Mouse (Mus musculus): ENCODE results near the gene Ndufs1. TPM values are rescaled to one million over a fixed set of nuclear protein-coding genes. Genes with fewer than 3 reads are reported as not detected.
"Not testable (repeated sequence)": the region's sequence is repeated elsewhere in the genome, so short reads cannot be mapped to it uniquely, and the experiment has no call there.

Gene Ndufs1
- polyA plus RNA-seq, 1 experiment = 166 TPM

DNA sequence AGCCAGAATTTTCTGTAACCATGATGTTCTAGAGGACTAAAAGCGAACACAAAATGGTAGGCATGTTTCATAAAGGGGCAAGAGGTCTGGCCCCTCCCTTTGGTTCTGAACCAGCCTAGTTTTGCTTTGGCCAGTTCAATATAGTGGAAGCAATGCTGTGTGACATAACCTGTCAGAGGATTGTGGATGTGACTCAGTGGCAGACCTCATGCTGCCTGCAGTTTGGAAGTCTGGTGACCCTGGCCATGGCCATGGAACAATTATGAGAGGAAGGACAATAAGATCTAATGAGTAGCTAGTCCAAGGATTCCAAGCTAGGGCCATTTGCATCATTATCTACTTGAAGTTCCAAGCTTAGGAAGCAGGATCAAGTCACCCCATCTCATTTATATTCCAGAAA lies 4.8 kb upstream of the Ndufs1 start:
- TF ChIP-seq CTCF (IDR thresholded peaks at IDR 0.05; ENCODE audit: borderline replicate concordance, insufficient read depth, low read depth, low read length) = no peak
- no peak for TF ChIP-seq POLR2A (IDR thresholded peaks at IDR 0.05; ENCODE audit: borderline replicate concordance, insufficient read depth, low read length)
- Histone ChIP-seq H3K27ac (ENCODE audit: insufficient read depth, low read length) (no peak overlapping the region), H3K27me3 (ENCODE audit: control insufficient read depth, insufficient read depth, low read length) (no peaks in the 10 kb centered on the region), H3K4me3 (replicated peaks; ENCODE audit: insufficient read depth, low read depth, low read length) (no peak overlapping the region), H3K4me1 (ENCODE audit: control insufficient read depth, insufficient read depth, low read length) (no peaks in the 10 kb centered on the region)
- DNase-seq = no peak
- WGBS = 100% methylated on average over 1 of the region's 1 CpGs

DNA sequence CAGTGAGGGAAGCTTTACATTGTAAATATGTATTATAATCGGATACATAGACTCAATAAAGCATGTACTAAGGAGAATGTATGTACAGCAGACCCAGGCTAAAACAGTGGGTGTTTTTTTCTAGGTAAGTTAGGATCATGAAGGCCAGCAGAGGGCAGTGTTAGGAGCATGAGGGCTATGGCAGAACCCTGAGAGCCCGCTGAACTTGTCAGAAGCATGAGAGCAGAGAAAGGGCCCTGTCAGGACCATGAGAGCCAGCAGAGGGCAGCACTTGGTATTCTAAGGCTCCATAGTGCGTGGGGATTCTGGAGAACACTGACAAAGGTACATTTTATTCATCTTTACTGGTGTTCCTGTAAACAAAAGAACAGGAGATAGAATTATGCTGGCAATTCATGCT lies 4.4 kb upstream of the Ndufs1 start:
- TF ChIP-seq POLR2A (IDR thresholded peaks at IDR 0.05; ENCODE audit: borderline replicate concordance, insufficient read depth, low read length) = no peak
- peak; percentile 81 for TF ChIP-seq CTCF (IDR thresholded peaks at IDR 0.05; ENCODE audit: borderline replicate concordance, insufficient read depth, low read depth, low read length)
- no peak overlapping the region for H3K4me3 ChIP-seq (replicated peaks; ENCODE audit: insufficient read depth, low read depth, low read length)
- peak; percentile 84 to 85 for DNase-seq
- 12% methylated on average over 3 of the region's 3 CpGs for WGBS
- H3K27me3 ChIP-seq (ENCODE audit: control insufficient read depth, insufficient read depth, low read length) = no peaks in the 10 kb centered on the region
- no peak overlapping the region for H3K27ac ChIP-seq (ENCODE audit: insufficient read depth, low read length)
- H3K4me1 ChIP-seq (ENCODE audit: control insufficient read depth, insufficient read depth, low read length) = no peaks in the 10 kb centered on the region

- not testable (repeated sequence) for H3K4me1 ChIP-seq (ENCODE audit: control insufficient read depth, insufficient read depth, low read length); H3K4me3 ChIP-seq (replicated peaks; ENCODE audit: insufficient read depth, low read depth, low read length); H3K27ac ChIP-seq (ENCODE audit: insufficient read depth, low read length); H3K27me3 ChIP-seq (ENCODE audit: control insufficient read depth, insufficient read depth, low read length); DNase-seq
- 74% methylated on average over 4 of the region's 4 CpGs for WGBS
Observed at GRCm38 (mm10) chr1:63180575-63180974, 3.9 kb upstream of the Ndufs1 start.

GRCm38 (mm10) chr1:63180122-63180521 lies 3.5 kb upstream of the Ndufs1 start:
- TF ChIP-seq CTCF (IDR thresholded peaks at IDR 0.05; ENCODE audit: borderline replicate concordance, insufficient read depth, low read depth, low read length) (no peak), POLR2A (IDR thresholded peaks at IDR 0.05; ENCODE audit: borderline replicate concordance, insufficient read depth, low read length) (no peak)
- Histone ChIP-seq H3K4me3 (replicated peaks; ENCODE audit: insufficient read depth, low read depth, low read length) (no peak overlapping the region), H3K27ac (ENCODE audit: insufficient read depth, low read length) (no peak overlapping the region), H3K4me1 (ENCODE audit: control insufficient read depth, insufficient read depth, low read length) (peaks cover 4% of the 10 kb centered on the region; the same call in 1 of the 2 replicates), H3K27me3 (ENCODE audit: control insufficient read depth, insufficient read depth, low read length) (no peaks in the 10 kb centered on the region)
- WGBS = 94% methylated on average over 4 of the region's 4 CpGs
- no peak for DNase-seq

DNA sequence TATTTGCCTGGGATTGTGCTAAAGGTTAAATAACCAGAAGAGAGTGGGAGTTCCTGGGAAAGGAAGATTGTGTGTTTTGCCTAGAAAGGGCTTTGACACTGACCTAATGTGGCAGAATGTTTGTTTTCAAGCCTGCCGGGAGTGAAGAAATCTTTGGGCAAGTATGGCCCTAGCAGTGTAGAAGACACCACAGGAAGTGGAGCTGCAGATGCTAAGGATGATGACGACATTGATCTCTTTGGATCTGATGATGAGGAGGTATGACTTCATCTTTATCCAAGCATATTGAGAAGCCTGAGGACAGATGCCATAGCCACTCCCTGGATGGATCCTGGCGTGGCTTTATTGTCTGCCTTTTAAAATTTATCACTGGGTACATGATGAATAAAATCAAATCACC lies 1.7 kb upstream of the Ndufs1 start:
- Histone ChIP-seq H3K4me1 (ENCODE audit: control insufficient read depth, insufficient read depth, low read length) (peaks cover 6% of the 10 kb centered on the region; the same call in 1 of the 2 replicates), H3K27ac (ENCODE audit: insufficient read depth, low read length) (no peak overlapping the region), H3K4me3 (replicated peaks; ENCODE audit: insufficient read depth, low read depth, low read length) (no peak overlapping the region), H3K27me3 (ENCODE audit: control insufficient read depth, insufficient read depth, low read length) (no peaks in the 10 kb centered on the region)
- 77% methylated on average over 3 of the region's 3 CpGs for WGBS
- TF ChIP-seq POLR2A (IDR thresholded peaks at IDR 0.05; ENCODE audit: borderline replicate concordance, insufficient read depth, low read length) = no peak
- no peak for TF ChIP-seq CTCF (IDR thresholded peaks at IDR 0.05; ENCODE audit: borderline replicate concordance, insufficient read depth, low read depth, low read length)
- no peak for DNase-seq

DNA sequence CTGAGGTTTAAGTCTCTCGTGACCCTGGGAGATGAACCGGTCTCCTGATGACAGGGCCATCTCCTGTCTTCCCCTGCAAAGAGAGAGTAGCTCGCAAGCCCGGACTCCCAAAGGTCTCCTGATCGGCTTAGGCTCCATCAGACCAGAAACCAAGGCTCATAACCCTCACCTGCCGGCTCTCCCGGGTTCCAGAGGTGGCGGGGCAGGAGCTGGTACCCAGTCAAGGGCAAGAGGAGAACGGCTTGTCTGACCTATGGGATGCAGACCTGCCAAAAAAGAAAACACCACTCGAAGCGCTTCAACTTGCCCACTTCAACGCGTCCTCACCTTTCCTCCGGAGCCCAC lies 402 bp downstream of the Ndufs1 start:
- TF ChIP-seq POLR2A (IDR thresholded peaks at IDR 0.05; ENCODE audit: borderline replicate concordance, insufficient read depth, low read length) (no peak), CTCF (IDR thresholded peaks at IDR 0.05; ENCODE audit: borderline replicate concordance, insufficient read depth, low read depth, low read length) (no peak)
- H3K27ac ChIP-seq (ENCODE audit: insufficient read depth, low read length) = peak overlapping the region; percentile 81
- no peak for DNase-seq
- H3K4me1 ChIP-seq (ENCODE audit: control insufficient read depth, insufficient read depth, low read length) = peaks cover 6% of the 10 kb centered on the region; the same call in 1 of the 2 replicates
- H3K27me3 ChIP-seq (ENCODE audit: control insufficient read depth, insufficient read depth, low read length) = no peaks in the 10 kb centered on the region
- WGBS = 0% methylated on average over 14 of the region's 14 CpGs
- H3K4me3 ChIP-seq (replicated peaks; ENCODE audit: insufficient read depth, low read depth, low read length) = peak overlapping the region; percentile 93

GRCm38 (mm10) chr1:63175853-63176252 lies 780 bp downstream of the Ndufs1 start:
- Histone ChIP-seq H3K27me3 (ENCODE audit: control insufficient read depth, insufficient read depth, low read length) (no peaks in the 10 kb centered on the region), H3K4me3 (replicated peaks; ENCODE audit: insufficient read depth, low read depth, low read length) (peak overlapping the region; percentile 93), H3K27ac (ENCODE audit: insufficient read depth, low read length) (peak overlapping the region; percentile 81), H3K4me1 (ENCODE audit: control insufficient read depth, insufficient read depth, low read length) (peaks cover 6% of the 10 kb centered on the region; the same call in 1 of the 2 replicates)
- TF ChIP-seq CTCF (IDR thresholded peaks at IDR 0.05; ENCODE audit: borderline replicate concordance, insufficient read depth, low read depth, low read length) (no peak), POLR2A (IDR thresholded peaks at IDR 0.05; ENCODE audit: borderline replicate concordance, insufficient read depth, low read length) (no peak)
- 8% methylated on average over 11 of the region's 11 CpGs for WGBS
- DNase-seq = no peak

GRCm38 (mm10) chr1:63168638-63169037 lies 8.0 kb downstream of the Ndufs1 start:
- Histone ChIP-seq H3K27ac (ENCODE audit: insufficient read depth, low read length) (no peak overlapping the region), H3K4me1 (ENCODE audit: control insufficient read depth, insufficient read depth, low read length) (no peaks in the 10 kb centered on the region; the same call in 1 of the 2 replicates), H3K27me3 (ENCODE audit: control insufficient read depth, insufficient read depth, low read length) (no peaks in the 10 kb centered on the region), H3K4me3 (replicated peaks; ENCODE audit: insufficient read depth, low read depth, low read length) (no peak overlapping the region)
- DNase-seq = no peak
- 84% methylated on average over 2 of the region's 2 CpGs for WGBS
- no peak for TF ChIP-seq POLR2A (IDR thresholded peaks at IDR 0.05; ENCODE audit: borderline replicate concordance, insufficient read depth, low read length)
- no peak for TF ChIP-seq CTCF (IDR thresholded peaks at IDR 0.05; ENCODE audit: borderline replicate concordance, insufficient read depth, low read depth, low read length)

Measured in cerebellum, adult 2 months (tissue).